Mouse (Mus musculus): ENCODE measurements around the gene Stx4a. TPM values are rescaled to one million over a fixed set of nuclear protein-coding genes. Genes with fewer than 3 reads are reported as not detected.

The Stx4a gene
- polyA plus RNA-seq (2014; fragmentation: Illumina TruSeq; extraction: RNeasy Lipid Tissue Mini Kit (QIAGEN cat#74804); ENCODE audit: low read depth, low replicate concordance), result 12.3 TPM

DNA sequence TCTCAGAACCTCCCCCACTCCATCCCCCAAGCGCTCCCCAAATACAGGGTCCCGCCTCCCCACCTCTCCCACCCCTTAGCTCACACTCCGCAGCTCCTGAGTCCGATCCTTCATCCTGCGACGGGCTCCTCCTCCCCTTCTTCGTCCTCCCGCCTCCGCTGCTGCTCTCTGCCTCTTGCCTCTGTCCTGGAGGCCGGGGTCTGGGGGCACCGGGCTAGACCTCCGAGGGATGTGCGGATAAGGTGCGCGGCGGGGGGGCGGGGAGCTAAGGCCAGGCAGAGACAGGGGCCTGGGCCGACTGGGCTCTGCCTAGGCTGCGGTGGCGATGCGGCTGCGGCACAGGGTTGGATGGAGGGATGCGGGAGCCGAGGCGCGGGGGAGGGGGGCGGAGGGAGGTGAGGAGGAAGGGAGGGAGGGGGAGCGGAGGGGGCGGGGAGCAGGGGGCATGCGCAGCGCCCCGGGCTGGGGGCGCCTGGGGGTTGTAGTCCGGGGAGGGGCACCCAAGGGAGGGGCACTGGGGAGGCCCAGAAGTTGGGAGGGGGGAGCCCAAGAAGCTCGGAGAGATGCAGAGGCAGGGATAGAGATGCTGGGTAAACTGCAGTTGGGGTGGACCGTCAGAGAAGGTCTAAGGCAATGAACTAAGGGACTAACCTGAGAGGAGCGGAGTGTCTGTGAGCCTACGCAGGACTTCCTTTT, at the start of gene Stx4a, which contains the start of gene Stx1b:
Stx4a (plus strand) TSS at position 119 of the 696 bp plus-strand sequence.
Stx1b (minus strand) TSS at position 374 of the 696 bp plus-strand sequence.

DNA sequence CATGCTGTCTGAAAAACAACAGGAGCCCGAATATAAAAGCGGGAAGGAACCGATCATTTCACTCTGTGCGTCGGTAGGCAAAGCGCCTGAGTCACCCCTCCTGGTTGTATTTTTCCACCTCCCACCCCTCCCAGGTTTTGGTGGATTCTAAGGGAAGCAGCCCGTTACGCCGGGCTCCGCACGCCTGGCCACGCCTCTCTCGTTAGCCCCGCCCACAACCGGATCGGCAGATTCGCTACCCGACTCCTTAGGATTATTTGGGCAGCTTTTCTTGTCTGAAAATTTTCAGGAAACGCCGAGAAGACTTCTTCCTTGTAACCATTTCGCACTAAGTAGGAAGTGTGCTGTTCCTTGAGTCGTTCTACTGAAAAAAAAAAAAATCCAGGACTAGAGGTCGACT, 47.7 kb upstream of the Stx4a start, which contains the start of gene Setd1a:
Setd1a (plus strand) TSS at position 245 of the 400 bp plus-strand sequence.

DNA sequence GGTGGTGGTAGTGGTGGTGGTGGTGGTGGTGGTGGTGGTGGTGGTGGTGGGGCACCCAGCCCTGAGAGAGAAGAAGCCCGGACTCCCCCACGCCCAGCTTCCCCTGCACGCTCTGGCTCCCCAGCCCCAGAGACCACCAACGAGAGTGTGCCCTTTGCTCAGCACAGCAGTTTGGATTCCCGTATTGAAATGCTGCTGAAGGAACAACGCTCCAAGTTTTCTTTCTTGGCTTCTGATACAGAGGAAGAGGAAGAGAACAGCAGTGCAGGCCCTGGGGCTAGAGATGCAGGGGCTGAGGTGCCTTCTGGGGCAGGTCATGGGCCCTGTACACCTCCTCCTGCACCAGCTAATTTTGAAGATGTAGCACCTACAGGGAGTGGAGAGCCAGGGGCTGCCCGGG, 38.8 kb upstream of the Stx4a start, which contains the start of gene Gm49388:
Gm49388 (plus strand) TSS at position 301 of the 400 bp plus-strand sequence.

DNA sequence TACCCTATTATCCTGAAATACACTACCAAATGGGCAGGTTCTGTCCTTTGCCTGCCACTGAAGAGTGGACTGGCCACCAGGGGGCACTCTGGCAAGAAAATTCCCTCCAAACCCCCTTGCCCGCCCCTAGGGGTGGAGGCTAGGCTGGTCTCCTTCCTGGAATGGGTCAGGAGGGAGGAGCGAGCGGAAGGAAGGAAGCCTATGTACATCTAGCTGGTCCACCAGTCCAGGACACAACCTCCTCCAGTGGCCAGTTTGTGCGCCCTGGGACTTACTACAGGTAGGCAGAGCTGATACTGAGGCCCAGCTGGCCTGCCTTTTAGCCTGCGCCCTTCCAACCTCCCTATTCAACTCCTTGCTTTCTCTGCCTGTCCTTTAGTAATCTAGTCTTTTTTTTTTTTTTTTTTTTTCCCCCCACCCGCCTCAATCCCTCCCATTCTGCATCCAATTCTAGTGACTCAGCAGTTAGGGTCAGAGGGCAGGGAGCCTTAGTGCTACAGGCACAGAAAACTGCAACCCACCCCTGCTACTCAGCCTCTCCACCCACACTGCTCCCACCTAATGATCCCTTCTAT, 23.6 kb upstream of the Stx4a start, which contains the start of gene Hsd3b7:
Hsd3b7 (plus strand) TSS at position 170 of the 575 bp plus-strand sequence.

DNA sequence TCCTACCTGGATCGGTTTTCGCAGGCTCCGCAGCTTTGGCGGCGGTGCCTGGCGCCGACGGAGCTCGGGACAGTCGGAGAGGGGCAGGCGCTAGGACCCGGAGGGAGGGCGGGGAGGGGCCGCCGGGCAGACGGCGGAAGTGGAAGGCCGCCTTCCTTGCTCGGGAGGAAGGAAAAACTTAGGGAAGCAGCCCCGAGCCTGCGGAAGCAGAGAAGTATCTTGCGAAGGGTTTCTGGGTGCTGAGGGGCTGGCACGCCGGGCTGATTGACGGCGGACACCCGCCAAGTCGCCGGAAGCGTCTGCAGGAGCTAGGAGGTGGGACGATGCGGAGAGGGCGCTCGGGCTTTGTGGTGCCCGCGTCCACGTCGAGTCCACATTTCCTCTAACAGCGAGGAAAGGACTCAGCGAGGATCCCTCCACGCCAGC, 52.0 kb downstream of the Stx4a start, which contains the start of gene Zfp646:
Zfp646 (plus strand) TSS at position 181 of the 426 bp plus-strand sequence.

DNA sequence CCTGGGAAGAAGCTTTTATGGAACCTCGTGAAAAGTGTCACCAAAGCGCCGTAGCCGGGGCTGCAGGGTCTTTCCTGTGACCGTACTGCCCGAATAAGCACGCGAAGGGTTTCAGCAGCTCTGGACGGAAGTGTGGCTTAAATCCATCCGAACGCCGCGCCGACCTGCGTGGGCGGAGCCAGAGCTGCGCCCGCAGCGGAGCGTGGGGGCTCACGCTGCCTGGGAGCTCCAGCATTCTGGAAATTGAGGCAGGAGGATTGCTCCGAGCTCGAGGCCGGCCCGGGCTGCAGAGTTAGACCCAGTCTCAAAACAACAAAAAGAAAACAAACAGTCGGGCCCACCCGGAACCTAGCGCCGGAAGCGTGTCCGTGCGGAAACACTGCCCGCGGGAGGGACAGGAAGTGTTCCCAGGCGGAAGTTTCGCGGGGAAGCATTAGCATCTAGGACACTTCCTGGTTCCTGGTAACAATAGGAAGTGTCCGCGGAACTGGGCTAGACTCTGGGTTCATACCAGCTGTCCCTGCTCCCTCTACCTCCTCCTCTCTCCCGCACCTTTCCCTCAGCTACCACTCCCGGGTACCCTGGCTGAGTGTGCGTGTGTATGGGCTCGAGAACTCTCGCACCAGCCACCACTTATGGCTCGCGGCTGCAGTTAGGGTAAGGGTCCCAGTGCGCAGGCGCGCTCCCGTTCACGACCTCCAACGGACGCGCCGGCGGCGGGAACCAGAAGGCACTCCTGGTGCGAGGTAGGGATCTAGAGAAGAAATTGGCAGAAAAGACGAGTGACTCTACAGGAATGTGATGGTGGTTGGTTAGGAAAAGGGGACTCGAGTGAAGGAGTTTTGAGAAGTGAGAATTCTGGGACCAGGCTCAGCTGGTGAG, 52.6 kb downstream of the Stx4a start, which contains the start of gene Zfp668:
Zfp668 (minus strand) TSS at position 362 of the 882 bp plus-strand sequence.

DNA sequence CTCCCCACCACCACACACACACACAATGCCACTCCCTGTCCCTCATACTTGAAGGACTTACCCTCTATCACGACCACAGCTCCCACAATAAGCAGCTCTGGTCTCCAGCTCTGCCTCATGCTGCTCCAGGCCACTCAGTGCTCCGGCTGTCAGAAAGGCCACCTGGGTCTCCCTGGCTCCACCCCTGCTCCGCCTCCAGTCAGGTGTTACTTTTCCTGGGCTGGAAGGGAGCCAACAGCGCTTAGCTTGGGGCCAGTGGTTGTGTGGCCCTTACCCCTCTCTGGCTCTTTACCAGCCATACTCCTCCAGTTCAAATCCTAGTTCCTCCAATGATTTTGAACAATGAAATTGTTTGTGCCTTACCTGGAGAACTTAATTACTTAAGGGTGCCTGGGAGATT, 66.7 kb downstream of the Stx4a start, which contains the start of gene Prss53:
Prss53 (minus strand) TSS at position 173 of the 400 bp plus-strand sequence.

DNA sequence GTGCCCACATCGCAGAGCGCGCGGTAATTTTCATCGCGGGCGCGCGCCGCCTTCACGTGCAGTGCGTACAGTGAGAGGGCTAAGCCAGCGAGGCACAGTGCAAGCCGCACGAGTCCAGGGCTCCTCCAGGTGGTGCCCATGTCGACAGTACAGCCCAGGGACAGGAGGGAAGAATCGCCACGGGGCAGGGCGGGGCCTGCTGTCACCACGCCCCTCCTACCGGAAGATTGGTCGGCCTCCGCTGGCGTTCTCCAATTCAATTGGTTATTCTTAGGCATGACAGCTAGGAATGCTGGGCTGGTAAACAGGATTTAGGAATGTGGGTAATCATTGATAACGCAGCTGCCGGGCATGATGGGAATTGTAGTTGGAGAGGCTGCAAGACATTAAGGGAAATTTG, 71.3 kb downstream of the Stx4a start, which contains the start of the genes Gm21974 and Vkorc1:
Gm21974 (minus strand) TSS at position 13 of the 400 bp plus-strand sequence.
Vkorc1 (minus strand) TSS at position 176 of the 400 bp plus-strand sequence.

Other genes starting within 250 kb of the Stx4a start
- gene Ccdc189, start 235.7 kb upstream of the Stx4a start, polyA plus RNA-seq (2014; fragmentation: Illumina TruSeq; extraction: RNeasy Lipid Tissue Mini Kit (QIAGEN cat#74804); ENCODE audit: low read depth, low replicate concordance), result not detected
- gene Rnf40, start 235.5 kb upstream of the Stx4a start, polyA plus RNA-seq (2014; fragmentation: Illumina TruSeq; extraction: RNeasy Lipid Tissue Mini Kit (QIAGEN cat#74804); ENCODE audit: low read depth, low replicate concordance), result 1.8 TPM
- 3.5 TPM for gene Zfp629, start 208.5 kb upstream of the Stx4a start, polyA plus RNA-seq (2014; fragmentation: Illumina TruSeq; extraction: RNeasy Lipid Tissue Mini Kit (QIAGEN cat#74804); ENCODE audit: low read depth, low replicate concordance)
- 0.26 TPM for gene Bcl7c, start 115.4 kb upstream of the Stx4a start, polyA plus RNA-seq (2014; fragmentation: Illumina TruSeq; extraction: RNeasy Lipid Tissue Mini Kit (QIAGEN cat#74804); ENCODE audit: low read depth, low replicate concordance)
- gene Ctf1, start 111.6 kb upstream of the Stx4a start, polyA plus RNA-seq (2014; fragmentation: Illumina TruSeq; extraction: RNeasy Lipid Tissue Mini Kit (QIAGEN cat#74804); ENCODE audit: low read depth, low replicate concordance), result 5.0 TPM
- gene Ctf2, start 92.1 kb upstream of the Stx4a start, polyA plus RNA-seq (2014; fragmentation: Illumina TruSeq; extraction: RNeasy Lipid Tissue Mini Kit (QIAGEN cat#74804); ENCODE audit: low read depth, low replicate concordance), result not detected
- gene Fbxl19, start 79.8 kb upstream of the Stx4a start, polyA plus RNA-seq (2014; fragmentation: Illumina TruSeq; extraction: RNeasy Lipid Tissue Mini Kit (QIAGEN cat#74804); ENCODE audit: low read depth, low replicate concordance), result 0.21 TPM
- gene Orai3, start 54.5 kb upstream of the Stx4a start, polyA plus RNA-seq (2014; fragmentation: Illumina TruSeq; extraction: RNeasy Lipid Tissue Mini Kit (QIAGEN cat#74804); ENCODE audit: low read depth, low replicate concordance), result 4.0 TPM
- gene Setd1a, start 47.6 kb upstream of the Stx4a start, polyA plus RNA-seq (2014; fragmentation: Illumina TruSeq; extraction: RNeasy Lipid Tissue Mini Kit (QIAGEN cat#74804); ENCODE audit: low read depth, low replicate concordance), result 1.6 TPM
- gene Gm49388, start 38.7 kb upstream of the Stx4a start, polyA plus RNA-seq (2014; fragmentation: Illumina TruSeq; extraction: RNeasy Lipid Tissue Mini Kit (QIAGEN cat#74804); ENCODE audit: low read depth, low replicate concordance), result not detected
- 305 TPM for gene Hsd3b7, start 23.7 kb upstream of the Stx4a start, polyA plus RNA-seq (2014; fragmentation: Illumina TruSeq; extraction: RNeasy Lipid Tissue Mini Kit (QIAGEN cat#74804); ENCODE audit: low read depth, low replicate concordance)
- gene Stx1b, start 255 bp downstream of the Stx4a start, polyA plus RNA-seq (2014; fragmentation: Illumina TruSeq; extraction: RNeasy Lipid Tissue Mini Kit (QIAGEN cat#74804); ENCODE audit: low read depth, low replicate concordance), result 3.2 TPM
- 1.8 TPM for gene Zfp646, start 51.9 kb downstream of the Stx4a start, polyA plus RNA-seq (2014; fragmentation: Illumina TruSeq; extraction: RNeasy Lipid Tissue Mini Kit (QIAGEN cat#74804); ENCODE audit: low read depth, low replicate concordance)
- 0.21 TPM for gene Zfp668, start 52.5 kb downstream of the Stx4a start, polyA plus RNA-seq (2014; fragmentation: Illumina TruSeq; extraction: RNeasy Lipid Tissue Mini Kit (QIAGEN cat#74804); ENCODE audit: low read depth, low replicate concordance)
- gene Prss53, start 66.7 kb downstream of the Stx4a start, polyA plus RNA-seq (2014; fragmentation: Illumina TruSeq; extraction: RNeasy Lipid Tissue Mini Kit (QIAGEN cat#74804); ENCODE audit: low read depth, low replicate concordance), result 0.24 TPM
- not detected for gene Gm21974, start 71.2 kb downstream of the Stx4a start, polyA plus RNA-seq (2014; fragmentation: Illumina TruSeq; extraction: RNeasy Lipid Tissue Mini Kit (QIAGEN cat#74804); ENCODE audit: low read depth, low replicate concordance)
- 252 TPM for gene Vkorc1, start 71.3 kb downstream of the Stx4a start, polyA plus RNA-seq (2014; fragmentation: Illumina TruSeq; extraction: RNeasy Lipid Tissue Mini Kit (QIAGEN cat#74804); ENCODE audit: low read depth, low replicate concordance)
- gene Bckdk, start 79.8 kb downstream of the Stx4a start, polyA plus RNA-seq (2014; fragmentation: Illumina TruSeq; extraction: RNeasy Lipid Tissue Mini Kit (QIAGEN cat#74804); ENCODE audit: low read depth, low replicate concordance), result 1.1 TPM
- gene Kat8, start 88.2 kb downstream of the Stx4a start, polyA plus RNA-seq (2014; fragmentation: Illumina TruSeq; extraction: RNeasy Lipid Tissue Mini Kit (QIAGEN cat#74804); ENCODE audit: low read depth, low replicate concordance), result 8.6 TPM
- gene Prss8, start 105.8 kb downstream of the Stx4a start, polyA plus RNA-seq (2014; fragmentation: Illumina TruSeq; extraction: RNeasy Lipid Tissue Mini Kit (QIAGEN cat#74804); ENCODE audit: low read depth, low replicate concordance), result not detected
- 0.37 TPM for gene Prss36, start 122.4 kb downstream of the Stx4a start, polyA plus RNA-seq (2014; fragmentation: Illumina TruSeq; extraction: RNeasy Lipid Tissue Mini Kit (QIAGEN cat#74804); ENCODE audit: low read depth, low replicate concordance)
- 200 TPM for gene Fus, start 143.2 kb downstream of the Stx4a start, polyA plus RNA-seq (2014; fragmentation: Illumina TruSeq; extraction: RNeasy Lipid Tissue Mini Kit (QIAGEN cat#74804); ENCODE audit: low read depth, low replicate concordance)
- 0.61 TPM for gene Pycard, start 169.6 kb downstream of the Stx4a start, polyA plus RNA-seq (2014; fragmentation: Illumina TruSeq; extraction: RNeasy Lipid Tissue Mini Kit (QIAGEN cat#74804); ENCODE audit: low read depth, low replicate concordance)
- not detected for gene Trim72, start 179.7 kb downstream of the Stx4a start, polyA plus RNA-seq (2014; fragmentation: Illumina TruSeq; extraction: RNeasy Lipid Tissue Mini Kit (QIAGEN cat#74804); ENCODE audit: low read depth, low replicate concordance)
- gene Itgam, start 238.3 kb downstream of the Stx4a start, polyA plus RNA-seq (2014; fragmentation: Illumina TruSeq; extraction: RNeasy Lipid Tissue Mini Kit (QIAGEN cat#74804); ENCODE audit: low read depth, low replicate concordance), result 0.42 TPM
- gene Gm49368, start 238.4 kb downstream of the Stx4a start, polyA plus RNA-seq (2014; fragmentation: Illumina TruSeq; extraction: RNeasy Lipid Tissue Mini Kit (QIAGEN cat#74804); ENCODE audit: low read depth, low replicate concordance), result not detected

Data from liver, adult 10 weeks (tissue).